Comparison of ENCODE assay signal across 13 mouse cellular contexts in genomic region chr17:29168996-29169601, GRCm38 (mm10). TPM values are rescaled to one million over a fixed set of nuclear protein-coding genes. Genes with fewer than 3 reads are reported as not detected.
DNase-seq lines count a peak whose midpoint lies in the region; ATAC-seq and TF ChIP-seq lines count a peak whose summit lies in the region.
"Had no signal": no experiment of that assay in that cellular context is flagged by ENCODE, and none has a peak within 500 bp of the region (broad histone marks: within the 10 kb centered on the region; RNA-seq: fewer than 3 reads in every experiment).

No protein-coding gene starts in this region.

- DNase-seq in hindbrain, postnatal 0 days (ENCODE audit: low spot score) = no peak
- DNase-seq in midbrain, postnatal 0 days (ENCODE audit: low spot score) = no peak
- DNase-seq in midbrain, embryonic 14.5 days = no peak
- peak; percentile 30 for DNase-seq in NIH3T3 (ENCODE audit: low read depth)
- no peak for DNase-seq in cerebellum, postnatal 10 days
- no peak for DNase-seq in embryo, embryonic 10 days (ENCODE audit: low spot score)
- DNase-seq: embryo, embryonic 11 days; gastrocnemius, postnatal 25 days; kidney, adult 9 months; layer of hippocampus, postnatal 36 days had no signal

- no peak overlapping the region for H3K27ac ChIP-seq in hindbrain, postnatal 0 days
- H3K27ac ChIP-seq in hindbrain, embryonic 12.5 days = no peak overlapping the region
- H3K27ac ChIP-seq in midbrain, postnatal 0 days (ENCODE audit: low read depth, low read length) = no peak overlapping the region
- no peak overlapping the region for H3K27ac ChIP-seq in midbrain, embryonic 14.5 days (replicated peaks; ENCODE audit: low read depth, low read length)
- no peak overlapping the region for H3K27ac ChIP-seq in olfactory bulb, adult 2 months (ENCODE audit: insufficient read depth, low read depth, low read length)
- H3K27ac ChIP-seq: midbrain, embryonic 15.5 days had no signal

- H3K36me3 ChIP-seq in hindbrain, postnatal 0 days (ENCODE audit: insufficient read depth, low read length) = no peaks in the 10 kb centered on the region
- no peaks in the 10 kb centered on the region for H3K36me3 ChIP-seq in hindbrain, embryonic 12.5 days
- H3K36me3 ChIP-seq in midbrain, postnatal 0 days (ENCODE audit: insufficient read depth, low read length) = 0 out of 2 replicates have a peak, but pooled peaks cover 6% of the 10 kb centered on the region
- no peaks in the 10 kb centered on the region for H3K36me3 ChIP-seq in midbrain, embryonic 14.5 days (ENCODE audit: control insufficient read depth, insufficient read depth, low read length)
- H3K36me3 ChIP-seq: midbrain, embryonic 15.5 days had no signal

- no peak; the same call in 1 of the 2 replicates for TF ChIP-seq POLR2A in olfactory bulb, adult 2 months (IDR thresholded peaks at IDR 0.05; ENCODE audit: insufficient read depth, low read depth, low read length)

- no peaks in the 10 kb centered on the region for H3K27me3 ChIP-seq in hindbrain, postnatal 0 days (ENCODE audit: insufficient read depth, low read length)
- H3K27me3 ChIP-seq in hindbrain, embryonic 12.5 days = peaks cover 6% of the 10 kb centered on the region; the same call in 1 of the 2 replicates
- no peaks in the 10 kb centered on the region for H3K27me3 ChIP-seq in midbrain, postnatal 0 days (ENCODE audit: insufficient read depth, low read length)
- no peaks in the 10 kb centered on the region for H3K27me3 ChIP-seq in midbrain, embryonic 14.5 days (ENCODE audit: control insufficient read depth, insufficient read depth, low read length)
- H3K27me3 ChIP-seq: midbrain, embryonic 15.5 days had no signal

- H3K4me3 ChIP-seq in hindbrain, postnatal 0 days (ENCODE audit: low read length) = no peak overlapping the region
- no peak overlapping the region for H3K4me3 ChIP-seq in hindbrain, embryonic 12.5 days
- H3K4me3 ChIP-seq in midbrain, postnatal 0 days (ENCODE audit: low read depth, low read length) = no peak overlapping the region
- H3K4me3 ChIP-seq in midbrain, embryonic 14.5 days (replicated peaks; ENCODE audit: low read depth, low read length) = no peak overlapping the region
- H3K4me3 ChIP-seq in olfactory bulb, adult 2 months (ENCODE audit: insufficient read depth, low read depth, low read length) = no peak overlapping the region
- H3K4me3 ChIP-seq: midbrain, embryonic 15.5 days had no signal

- no peaks in the 10 kb centered on the region for H3K9me3 ChIP-seq in hindbrain, postnatal 0 days (ENCODE audit: low read length)
- no peaks in the 10 kb centered on the region for H3K9me3 ChIP-seq in hindbrain, embryonic 12.5 days (replicated peaks)
- H3K9me3 ChIP-seq in midbrain, postnatal 0 days (ENCODE audit: low read length) = no peaks in the 10 kb centered on the region
- no peaks in the 10 kb centered on the region for H3K9me3 ChIP-seq in midbrain, embryonic 14.5 days (ENCODE audit: control insufficient read depth, low read length)
- H3K9me3 ChIP-seq: midbrain, embryonic 15.5 days had no signal

- peak; percentile 70 for TF ChIP-seq CTCF in hindbrain, postnatal 0 days (IDR thresholded peaks at IDR 0.05; ENCODE audit: low read depth)
- TF ChIP-seq CTCF in midbrain, postnatal 0 days (IDR thresholded peaks at IDR 0.05) = peak; percentile 69
- peak; percentile 43; the same call in 1 of the 2 replicates for TF ChIP-seq CTCF in olfactory bulb, adult 2 months (IDR thresholded peaks at IDR 0.05; ENCODE audit: insufficient read depth, low read depth, low read length)

- H3K4me1 ChIP-seq in hindbrain, postnatal 0 days (ENCODE audit: insufficient read depth, low read length) = no peaks in the 10 kb centered on the region
- peaks cover 29% of the 10 kb centered on the region for H3K4me1 ChIP-seq in hindbrain, embryonic 12.5 days
- peaks cover 10% of the 10 kb centered on the region; the same call in 1 of the 2 replicates for H3K4me1 ChIP-seq in midbrain, postnatal 0 days (ENCODE audit: insufficient read depth, low read length)
- H3K4me1 ChIP-seq in midbrain, embryonic 14.5 days (ENCODE audit: control insufficient read depth, insufficient read depth, low read length) = peaks cover 22% of the 10 kb centered on the region
- H3K4me1 ChIP-seq in olfactory bulb, adult 2 months (ENCODE audit: control insufficient read depth, insufficient read depth, low read length) = peaks cover 5% of the 10 kb centered on the region; the same call in 1 of the 2 replicates

- H3K9ac ChIP-seq in hindbrain, postnatal 0 days (replicated peaks; ENCODE audit: low read length) = no peak overlapping the region
- no peak overlapping the region for H3K9ac ChIP-seq in hindbrain, embryonic 12.5 days
- H3K9ac ChIP-seq in midbrain, postnatal 0 days (replicated peaks; ENCODE audit: low read length, poor library complexity, severe bottlenecking) = no peak overlapping the region
- no peak overlapping the region for H3K9ac ChIP-seq in midbrain, embryonic 14.5 days (replicated peaks; ENCODE audit: low read length)
- H3K9ac ChIP-seq: midbrain, embryonic 15.5 days had no signal

- H3K4me2 ChIP-seq in hindbrain, postnatal 0 days (ENCODE audit: low read depth, low read length) = no peak overlapping the region
- H3K4me2 ChIP-seq in hindbrain, embryonic 12.5 days (replicated peaks) = no peak overlapping the region
- no peak overlapping the region for H3K4me2 ChIP-seq in midbrain, postnatal 0 days (ENCODE audit: low read depth, low read length, poor library complexity, severe bottlenecking)
- H3K4me2 ChIP-seq in midbrain, embryonic 14.5 days (ENCODE audit: low read length) = no peak overlapping the region
- H3K4me2 ChIP-seq: midbrain, embryonic 15.5 days had no signal

- 76% methylated on average over 12 of the region's 12 CpGs for WGBS in hindbrain, postnatal 0 days
- 78% methylated on average over 12 of the region's 12 CpGs for WGBS in hindbrain, embryonic 12.5 days
- WGBS in midbrain, postnatal 0 days = 80% methylated on average over 12 of the region's 12 CpGs
- WGBS in midbrain, embryonic 14.5 days = 79% methylated on average over 12 of the region's 12 CpGs
- 74% methylated on average over 12 of the region's 12 CpGs for WGBS in olfactory bulb, adult 2 months

- no peak for ATAC-seq in hindbrain, postnatal 0 days
- no peak for ATAC-seq in hindbrain, embryonic 12.5 days (ENCODE audit: low FRiP score)
- ATAC-seq in midbrain, postnatal 0 days (ENCODE audit: low FRiP score) = no peak
- ATAC-seq in midbrain, embryonic 14.5 days (ENCODE audit: low FRiP score, low TSS enrichment) = no peak
- ATAC-seq: midbrain, embryonic 15.5 days had no signal

RNA-seq across cellular contexts. Expression of gene Rab44, which starts 55.2 kb away (rescaled TPM):
- total RNA-seq in hindbrain, postnatal 0 days (2014; rRNA removed) = 1.2 TPM in 2 replicates
- 0.05 and 0.20 TPM in 2 replicates for polyA plus RNA-seq in hindbrain, postnatal 0 days (2015; fragmentation: Nextera tagmentation; extraction: Ambion mirVana)
- polyA plus RNA-seq in hindbrain, embryonic 12.5 days (2016; fragmentation: Nextera tagmentation; extraction: Ambion mirVana) = 0.34 and 1.1 TPM in 2 replicates
- not detected in 2 replicates for total RNA-seq in midbrain, postnatal 0 days (2014; rRNA removed)
- polyA plus RNA-seq in midbrain, postnatal 0 days (2015; fragmentation: Nextera tagmentation; extraction: Ambion mirVana) = not detected in 2 replicates
- 0.20 TPM in 1 of 2 replicates, not detected in the other for polyA plus RNA-seq in midbrain, embryonic 14.5 days (2014; fragmentation: Nextera tagmentation; extraction: Ambion mirVana)
- polyA plus RNA-seq in olfactory bulb, adult 2 months (2012; ENCODE audit: insufficient read depth, insufficient read length, low replicate concordance, missing spikeins) = not detected in 2 replicates
- total RNA-seq: layer of hippocampus, postnatal 36 days had no signal
- polyA plus RNA-seq: midbrain, embryonic 15.5 days had no signal
